Mouse (Mus musculus) cerebral cortex, adult 2 months (tissue): ENCODE data around the gene Tmem54.

Source experiments
- WGBS: fragments of 180-500 bp; shearing (Covaris S2); methylation state at CpG from one replicate; pipeline ENCODE4 v1.1.7; 2018; 5-methylcytosine and 5-hydroxymethylcytosine counted together

The Tmem54 gene

GRCm38 (mm10) chr4:129130149-129130548, 24.8 kb downstream of the Tmem54 start:
- 7% methylated on average over 8 of the region's 8 CpGs for WGBS

GRCm38 (mm10) chr4:129130755-129131303, 25.5 kb downstream of the Tmem54 start:
- WGBS, result 31% methylated on average over 17 of the region's 17 CpGs

- 14% methylated on average over 15 of the region's 15 CpGs for WGBS
Observed at GRCm38 (mm10) chr4:129134799-129135585, 29.6 kb downstream of the Tmem54 start.

- 64% methylated on average over 2 of the region's 2 CpGs for WGBS
Observed at GRCm38 (mm10) chr4:129135637-129136036, 30.3 kb downstream of the Tmem54 start.

- WGBS, result 31% methylated on average over 9 of the region's 9 CpGs
Observed at GRCm38 (mm10) chr4:129136189-129136578, 30.8 kb downstream of the Tmem54 start.

- 2% methylated on average over 71 of the region's 80 CpGs for WGBS
Observed at GRCm38 (mm10) chr4:129136579-129137391, 31.4 kb downstream of the Tmem54 start, which contains the start of gene Fndc5. TSS of gene Fndc5 (plus strand) at chr4:129136999.

- 60% methylated on average over 14 of the region's 14 CpGs for WGBS
Observed at GRCm38 (mm10) chr4:129137392-129138321, 32.3 kb downstream of the Tmem54 start.

GRCm38 (mm10) chr4:129139642-129140041, 34.3 kb downstream of the Tmem54 start:
- WGBS, result 84% methylated on average over 5 of the region's 5 CpGs

- 89% methylated on average over 4 of the region's 4 CpGs for WGBS
Observed at GRCm38 (mm10) chr4:129140808-129141207, 35.5 kb downstream of the Tmem54 start.

GRCm38 (mm10) chr4:129141560-129142438, 36.5 kb downstream of the Tmem54 start:
- 60% methylated on average over 17 of the region's 17 CpGs for WGBS

- 59% methylated on average over 11 of the region's 11 CpGs for WGBS
Observed at GRCm38 (mm10) chr4:129142439-129143045, 37.2 kb downstream of the Tmem54 start.

- 43% methylated on average over 5 of the region's 5 CpGs for WGBS
Observed at GRCm38 (mm10) chr4:129143509-129143908, 38.2 kb downstream of the Tmem54 start.

GRCm38 (mm10) chr4:129144401-129145367, 39.3 kb downstream of the Tmem54 start:
- WGBS, result 25% methylated on average over 16 of the region's 16 CpGs

GRCm38 (mm10) chr4:129145411-129145810, 40.1 kb downstream of the Tmem54 start:
- 40% methylated on average over 4 of the region's 4 CpGs for WGBS

GRCm38 (mm10) chr4:129145943-129146342, 40.6 kb downstream of the Tmem54 start:
- 59% methylated on average over 4 of the region's 4 CpGs for WGBS

- 25% methylated on average over 2 of the region's 2 CpGs for WGBS
Observed at GRCm38 (mm10) chr4:129146392-129146791, 41.0 kb downstream of the Tmem54 start.

- WGBS, result 63% methylated on average over 13 of the region's 13 CpGs
Observed at GRCm38 (mm10) chr4:129147552-129148103, 42.3 kb downstream of the Tmem54 start.

GRCm38 (mm10) chr4:129149321-129149720, 44.0 kb downstream of the Tmem54 start:
- WGBS, result 29% methylated on average over 1 of the region's 1 CpGs
